10 mouse cellular contexts compared by ENCODE assay signal in the genomic region with DNA sequence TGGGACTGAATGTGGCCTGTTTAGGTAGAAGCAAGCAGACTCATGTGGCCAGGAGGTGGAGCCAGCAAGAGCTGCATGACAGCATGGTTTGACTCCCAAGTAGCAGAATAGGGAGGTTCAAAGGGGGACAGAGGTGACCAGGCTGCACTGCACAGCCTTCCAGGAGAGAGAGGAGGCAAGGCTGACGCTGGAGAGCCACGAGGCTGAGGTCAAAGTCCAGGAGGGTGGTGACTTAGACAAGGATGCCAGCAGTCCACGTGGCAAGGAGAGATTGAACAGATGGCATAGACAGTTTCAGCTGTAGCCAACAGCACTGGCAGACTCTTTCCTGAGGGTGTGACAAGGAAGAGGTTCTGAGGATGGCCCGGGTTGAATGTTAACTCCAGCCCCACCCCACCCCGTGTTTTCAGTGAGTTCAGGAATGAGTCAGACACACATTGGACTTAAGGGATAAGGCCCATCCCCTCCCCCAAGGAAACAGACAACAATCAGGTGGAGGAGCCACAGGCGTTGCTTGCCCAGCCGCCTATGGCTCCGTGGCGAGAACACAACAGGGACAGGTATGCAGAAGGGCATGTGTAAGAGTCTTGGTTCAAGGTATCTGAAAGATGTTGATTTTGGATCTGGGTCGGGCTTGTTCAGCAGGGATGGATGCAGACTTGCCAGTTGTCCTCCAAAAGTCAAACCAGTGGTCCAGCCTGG. TPM values are rescaled to one million over a fixed set of nuclear protein-coding genes. Genes with fewer than 3 reads are reported as not detected.
DNase-seq lines count a peak whose midpoint lies in the region; ATAC-seq and TF ChIP-seq lines count a peak whose summit lies in the region.
"Had no signal": no experiment of that assay in that cellular context is flagged by ENCODE, and none has a peak within 500 bp of the region (broad histone marks: within the 10 kb centered on the region; RNA-seq: fewer than 3 reads in every experiment).

No protein-coding gene starts in this region.

- no peaks in the 10 kb centered on the region for H3K36me3 ChIP-seq in liver, embryonic 14.5 days (replicated peaks; ENCODE audit: control insufficient read depth, insufficient read depth, low read depth)
- H3K36me3 ChIP-seq in stomach, embryonic 14.5 days (ENCODE audit: control insufficient read depth, insufficient read depth, low read length) = no peaks in the 10 kb centered on the region
- H3K36me3 ChIP-seq: embryonic facial prominence, embryonic 15.5 days had no signal

- no peak for ATAC-seq in liver, embryonic 14.5 days (ENCODE audit: insufficient read depth)
- peak; percentile 42; the same call in 1 of the 2 replicates for ATAC-seq in stomach, embryonic 14.5 days (ENCODE audit: insufficient number of reproducible peaks, insufficient read depth, low FRiP score, low read depth)

- 39% methylated on average over 10 of the region's 10 CpGs for WGBS in liver, embryonic 14.5 days (ENCODE audit: insufficient replicate concordance)
- WGBS in stomach, embryonic 14.5 days = 60% methylated on average over 10 of the region's 10 CpGs

- peaks cover 0 to 2% of the 10 kb centered on the region in 2 experiments; a peak in 1 of 4 replicates for H3K4me1 ChIP-seq in liver, embryonic 14.5 days (replicated peaks; ENCODE audit: control insufficient read depth in 2 of 2, insufficient read depth in 2 of 2, low read length in 1 of 2)
- H3K4me1 ChIP-seq in stomach, embryonic 14.5 days (ENCODE audit: control insufficient read depth, insufficient read depth, low read length) = no peaks in the 10 kb centered on the region
- H3K4me1 ChIP-seq: embryonic facial prominence, embryonic 15.5 days had no signal

- no peak overlapping the region for H3K4me2 ChIP-seq in liver, embryonic 14.5 days (ENCODE audit: low read depth)
- no peak overlapping the region for H3K4me2 ChIP-seq in stomach, embryonic 14.5 days (replicated peaks; ENCODE audit: low read depth, low read length)
- H3K4me2 ChIP-seq: embryonic facial prominence, embryonic 15.5 days had no signal

- H3K9me3 ChIP-seq in liver, embryonic 14.5 days (ENCODE audit: control insufficient read depth, low read length) = no peaks in the 10 kb centered on the region
- no peaks in the 10 kb centered on the region for H3K9me3 ChIP-seq in stomach, embryonic 14.5 days (ENCODE audit: control insufficient read depth, low read depth, low read length)
- H3K9me3 ChIP-seq: embryonic facial prominence, embryonic 15.5 days had no signal

- DNase-seq in liver, embryonic 14.5 days (ENCODE audit: low read depth in 3 of 3, low spot score in 3 of 3) = no peak
- no peak for DNase-seq in liver
- peak; percentile 80 for DNase-seq in cerebellum, adult 11-12 months
- DNase-seq in kidney, adult 11 months = peak; percentile 93
- DNase-seq in gastrocnemius, adult 8-10 months (ENCODE audit: low spot score in 2 of 2) = no peak
- DNase-seq in left cerebral cortex, postnatal 4 days = no peak
- DNase-seq: gastrocnemius, postnatal 10 days had no signal

- H3K27ac ChIP-seq in liver, embryonic 14.5 days = no peak overlapping the region
- H3K27ac ChIP-seq in stomach, embryonic 14.5 days (ENCODE audit: low read length) = no peak overlapping the region
- H3K27ac ChIP-seq: embryonic facial prominence, embryonic 15.5 days had no signal

- intact Hi-C loops in left cerebral cortex, postnatal 4 days (cut with DNase I) = no loop called here

- H3K9ac ChIP-seq in liver, embryonic 14.5 days (replicated peaks) = no peak overlapping the region
- no peak overlapping the region for H3K9ac ChIP-seq in stomach, embryonic 14.5 days (replicated peaks; ENCODE audit: low read depth, low read length)
- H3K9ac ChIP-seq: embryonic facial prominence, embryonic 15.5 days had no signal

- no peak for TF ChIP-seq EP300 in liver, embryonic 14.5 days (IDR thresholded peaks at IDR 0.05; ENCODE audit: low read depth)

- 0 out of 2 replicates have a peak, but pooled peaks have one; percentile 14 for TF ChIP-seq CTCF in liver, embryonic 14.5 days (IDR thresholded peaks at IDR 0.05; ENCODE audit: low read depth)

- no peak overlapping the region for H3K4me3 ChIP-seq in liver, embryonic 14.5 days (ENCODE audit: insufficient read depth in 1 of 2, low read depth in 2 of 2, low read length in 2 of 2)
- H3K4me3 ChIP-seq in stomach, embryonic 14.5 days (ENCODE audit: low read depth, low read length) = no peak overlapping the region
- H3K4me3 ChIP-seq: embryonic facial prominence, embryonic 15.5 days had no signal

- H3K27me3 ChIP-seq in liver, embryonic 14.5 days (ENCODE audit: control insufficient read depth, insufficient read depth, low read length) = no peaks in the 10 kb centered on the region
- no peaks in the 10 kb centered on the region for H3K27me3 ChIP-seq in stomach, embryonic 14.5 days (ENCODE audit: control insufficient read depth, insufficient read depth, low read length)
- H3K27me3 ChIP-seq: embryonic facial prominence, embryonic 15.5 days had no signal

RNA-seq across cellular contexts. Expression of a gene that starts 17.2 kb away (rescaled TPM):
- polyA plus RNA-seq in liver, embryonic 14.5 days (2012; rRNA removed) = 0.03 and 0.05 TPM in 2 replicates
- 0.10 TPM in 1 of 2 replicates, not detected in the other for polyA plus RNA-seq in liver, embryonic 14.5 days (2014; fragmentation: Nextera tagmentation; extraction: Ambion mirVana)
- polyA plus RNA-seq in stomach, embryonic 14.5 days (2014; fragmentation: Nextera tagmentation; extraction: Ambion mirVana) = 7.3 and 7.5 TPM in 2 replicates
- 10 to 100 TPM; 41.5 to 51.2 (median 49.4) TPM for total RNA-seq in gastrocnemius, adult 8-10 months (2022)
- 10 to 100 TPM; 51.9 to 60.8 TPM for total RNA-seq in left cerebral cortex, postnatal 4 days (2021)
- total RNA-seq: MEL had no signal

Comparison
In these comparisons a context has a peak if more than half of its experiments do, and no peak if none do; other contexts are left out.
1. DNase-seq: peak in cerebellum, adult 11-12 months (single experiment) and kidney, adult 11 months (single experiment); none in liver, embryonic 14.5 days (0 of 3), liver (single experiment), gastrocnemius, adult 8-10 months (0 of 2) and left cerebral cortex, postnatal 4 days (single experiment).